Mouse (Mus musculus) cortical plate, adult 2 months (tissue): Measurements from ENCODE around the gene Sestd1.

Source experiments
- CTCF ChIP-seq: fragments of 200-500 bp; IDR thresholded peaks from 2 replicates; pipeline ENCODE4 v1.5.1; 2011; ENCODE audit warnings: mild to moderate bottlenecking, control low read depth, low read length; ENCODE audit not compliant: insufficient read depth; ENCODE audit errors: extremely low read depth
- POLR2A ChIP-seq: fragments of 200-500 bp; IDR thresholded peaks from 2 replicates; pipeline ENCODE4 v1.6.1; 2011; ENCODE audit warnings: mild to moderate bottlenecking, low read length, control low read depth; ENCODE audit not compliant: insufficient read depth; ENCODE audit errors: extremely low read depth

DNA sequence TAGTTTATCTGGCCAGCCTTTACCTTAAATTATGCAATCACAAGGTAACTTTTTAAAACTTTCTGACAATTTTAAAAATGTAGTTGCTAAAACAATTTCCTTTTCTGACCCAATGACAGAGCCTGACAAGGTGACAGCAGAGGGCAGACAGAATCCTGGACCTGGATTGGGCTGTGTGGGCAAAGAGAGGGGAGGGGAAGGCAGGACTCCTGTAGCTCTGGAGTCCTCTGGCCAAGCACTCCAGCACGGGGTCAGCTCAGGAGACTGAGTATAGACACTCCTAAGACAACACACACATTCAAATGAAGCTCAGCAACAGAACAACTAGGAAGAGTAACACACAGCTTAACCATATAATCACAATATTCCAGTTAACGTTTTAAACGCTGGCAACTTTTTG lies 90.1 kb downstream of the Sestd1 start:
- TF ChIP-seq CTCF (no peak), POLR2A (no peak)
